Mouse (Mus musculus) heart, postnatal 10 days (tissue): Measurements from ENCODE around the gene Alas2. TPM values are rescaled to one million over a fixed set of nuclear protein-coding genes. Genes with fewer than 3 reads are reported as not detected.

ENCODE experiments used
- DNase-seq, 2 experiments: peaks; one replicate each; pipeline ENCODE4 v3.0.0; 2021
- intact Hi-C: fragments of 180-260 bp; cut with DNase I; formaldehyde crosslinking; loops from one replicate; pipeline ENCODE4 v1.15.1; 2025
- microRNA-seq, 2 experiments: library from miRNA; unstranded; fragments of <30 nt; microRNA quantifications; one replicate each; pipeline ENCODE4 v1.2.0; 2022
- total RNA-seq, 2 experiments: library from RNA; stranded (reverse); gene quantifications; 2 replicates each; pipeline ENCODE4 v1.2.3; 2021

Alas2 gene
- total RNA-seq, 2 experiments from 2014 or later = 69.5 to 152 TPM

DNA sequence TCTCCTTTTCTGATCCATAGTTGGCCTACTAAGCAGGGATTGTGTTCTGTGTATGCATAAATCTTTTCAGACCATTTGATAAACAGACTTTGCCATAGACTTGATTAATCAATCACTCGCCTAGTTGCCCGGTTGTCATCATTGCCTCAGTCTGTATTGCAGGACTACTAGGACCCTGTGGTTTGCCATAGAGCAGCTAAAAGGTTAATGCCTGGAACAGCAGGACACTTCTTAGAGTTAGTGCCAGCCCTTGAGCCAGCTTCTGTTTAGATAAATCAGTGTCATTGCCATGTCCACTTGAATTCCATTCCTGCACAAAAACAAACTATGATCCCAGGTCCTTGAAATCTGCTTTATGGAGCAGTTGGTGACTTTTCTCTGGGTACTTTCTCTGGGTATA is 51.7 kb downstream of the Alas2 start:
- DNase-seq = no peak

More for the DNA sequence above, 51.7 kb downstream of the Alas2 start:
- intact Hi-C loops = no loop called here

Small RNA genes within 50 kb of the gene (microRNA-seq; reads per million reads assigned to microRNA genes)
- gene Mir3620 = 0 reads per million in 2 experiments

Other genes starting within 250 kb of the Alas2 start
- gene Tmem29, start 88.2 kb upstream of the Alas2 start, total RNA-seq = 1 to 10 TPM; 6.2 to 7.8 TPM
- gene Pfkfb1, start 40.9 kb downstream of the Alas2 start, total RNA-seq = 1 to 10 TPM; 2.5 to 2.7 TPM
- 1 to 10 TPM; 5.0 to 6.9 TPM for gene Apex2, start 42.5 kb downstream of the Alas2 start, total RNA-seq
- 1 to 10 TPM; 6.0 to 6.6 TPM for gene Tro, start 110.2 kb downstream of the Alas2 start, total RNA-seq